Mouse (Mus musculus) layer of hippocampus, adult 11-12 months (tissue): ENCODE measurements around the gene Tpgs1.

Experiments used
- DNase-seq: peaks from one replicate; pipeline ENCODE4 v3.0.0; 2022; ENCODE audit warnings: low spot score

Gene Tpgs1

DNA sequence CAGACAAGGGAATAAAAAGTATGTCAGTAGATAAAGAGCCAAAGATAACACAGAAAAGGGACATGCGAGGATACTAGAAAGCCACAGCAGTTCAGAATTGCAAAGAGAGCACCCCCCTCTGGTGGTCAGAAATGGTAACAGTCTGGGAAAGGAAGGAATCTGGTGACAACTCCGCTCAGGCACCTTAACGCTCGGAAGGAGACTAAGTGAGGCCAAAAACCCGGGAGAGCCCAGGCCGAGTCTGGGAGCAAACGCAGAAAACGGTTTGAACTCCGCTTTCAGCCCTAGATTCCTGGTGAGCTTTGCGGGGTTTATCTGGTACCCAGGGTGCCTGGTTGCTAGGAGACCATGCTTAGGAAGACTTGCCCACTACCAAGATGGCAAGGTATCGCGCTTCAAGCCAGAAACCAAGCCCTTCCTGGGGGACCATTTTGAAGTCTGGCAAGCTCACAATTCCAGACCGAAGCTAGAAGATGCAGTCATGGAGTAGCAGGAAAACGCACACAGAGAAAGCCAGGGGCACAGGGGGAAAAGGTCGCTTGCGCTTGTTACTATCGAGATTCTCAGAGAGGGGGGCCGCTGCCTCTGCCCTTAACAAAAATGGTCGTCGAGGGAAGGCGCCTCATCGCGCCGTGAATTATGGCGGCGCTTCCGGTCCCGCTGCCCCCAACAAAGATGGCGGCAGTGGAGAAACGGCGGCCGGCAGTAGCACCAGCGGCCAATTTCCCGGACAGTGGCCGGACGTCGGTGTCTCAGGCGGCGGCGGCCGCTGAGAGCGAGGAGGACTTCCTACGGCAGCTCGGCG is at the start of gene Tpgs1:
Tpgs1 (plus strand) TSS at position 599 of the 805 bp plus-strand sequence.
- peak; percentile 95 for DNase-seq

DNA sequence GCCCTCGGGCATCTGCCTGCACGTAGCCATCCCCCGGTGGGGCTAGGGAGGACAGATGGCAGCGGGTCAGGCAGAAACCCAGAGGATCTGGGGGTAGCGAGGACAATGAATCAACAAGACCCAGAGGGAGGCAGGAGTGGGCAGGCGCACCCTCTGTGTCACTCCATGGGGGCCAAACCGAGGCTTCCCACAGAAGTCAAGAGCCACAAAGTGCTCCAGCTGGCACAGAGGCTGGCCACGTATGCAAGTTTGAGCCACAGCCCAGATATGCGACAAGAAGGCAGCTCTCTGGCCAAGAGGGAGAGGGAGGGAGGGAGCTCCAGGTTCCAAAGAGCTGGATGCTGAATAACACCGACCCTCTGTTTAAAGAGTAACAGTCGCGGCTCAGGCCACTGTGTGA is 45.2 kb upstream of the Tpgs1 start:
- DNase-seq = no peak

DNA sequence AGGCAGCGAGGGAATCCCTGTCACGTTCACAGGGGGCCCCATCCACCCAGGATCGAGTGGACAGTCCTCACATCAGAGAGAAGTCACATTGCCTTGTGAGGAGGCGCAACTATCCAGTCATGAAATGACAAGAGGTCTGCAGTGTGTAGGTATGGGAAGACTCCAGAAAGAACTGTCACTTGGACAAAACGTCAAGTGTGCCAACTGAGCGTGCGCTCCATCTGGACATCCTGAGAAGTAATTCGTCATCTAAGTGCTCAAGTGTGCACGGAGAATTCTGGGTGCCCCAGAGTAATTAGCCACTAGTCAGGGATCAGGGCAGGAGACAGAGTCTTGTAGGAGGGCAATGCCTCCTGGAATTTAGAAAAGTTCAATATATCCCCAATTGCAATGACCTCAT is 43.8 kb upstream of the Tpgs1 start:
- no peak for DNase-seq

DNA sequence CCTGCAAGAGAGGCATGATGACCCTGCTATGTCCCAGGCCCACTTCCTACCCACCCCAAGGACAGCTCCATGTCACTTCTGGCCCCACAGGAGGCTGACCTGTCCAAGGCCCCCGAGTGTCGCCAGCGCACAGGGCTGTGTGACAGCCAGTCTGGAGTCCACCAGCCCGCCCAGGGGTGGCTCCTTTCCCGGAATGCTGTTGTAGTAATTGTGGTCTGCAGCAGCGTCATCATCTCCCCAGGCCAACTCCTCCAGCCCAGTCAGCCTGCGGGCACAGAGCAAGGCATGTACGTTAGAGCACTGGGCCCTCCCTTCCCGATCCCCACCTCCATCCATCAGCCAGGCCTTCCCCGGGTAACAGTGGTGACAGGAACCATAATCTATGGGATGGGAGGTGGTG is 43.0 kb upstream of the Tpgs1 start:
- no peak for DNase-seq

DNA sequence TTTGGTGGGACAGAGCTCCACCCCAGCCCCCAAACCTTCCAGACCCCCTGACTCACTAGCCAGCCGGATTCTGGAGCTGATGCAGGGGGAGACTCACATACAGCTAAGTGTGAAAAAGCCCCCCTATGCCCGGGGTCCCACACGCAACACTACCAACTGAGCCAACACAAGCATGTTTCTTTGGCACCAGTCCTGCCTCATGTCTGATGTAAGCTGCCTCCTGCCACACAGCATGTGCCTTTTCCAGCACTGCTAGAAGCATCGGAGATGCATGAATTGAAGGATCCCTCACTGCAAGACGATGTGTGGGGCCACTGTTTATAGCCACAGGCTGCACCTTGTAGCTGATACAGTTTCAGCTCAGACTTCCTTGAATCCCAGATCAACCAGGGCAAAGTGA is 40.8 kb upstream of the Tpgs1 start:
- no peak for DNase-seq

DNA sequence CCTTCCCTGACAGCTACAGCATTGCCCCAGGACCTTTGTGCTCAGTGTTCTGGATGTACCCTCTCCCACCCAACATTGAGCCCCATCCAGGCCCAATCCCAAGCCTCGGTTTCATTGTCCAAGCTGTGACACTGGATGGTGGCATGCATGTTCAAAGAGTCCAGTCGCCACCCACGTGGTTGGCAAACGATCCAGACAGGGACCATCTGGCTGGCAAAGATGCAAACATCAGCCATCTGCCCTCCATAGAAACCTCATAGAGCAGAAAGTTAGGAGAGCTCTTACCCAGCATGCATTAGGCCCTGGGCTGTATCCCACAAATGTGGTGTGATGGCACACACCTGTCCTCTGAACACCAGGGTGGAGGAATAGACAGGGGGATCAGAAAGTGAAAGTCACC is 37.7 kb upstream of the Tpgs1 start:
- DNase-seq = peak; percentile 72

DNA sequence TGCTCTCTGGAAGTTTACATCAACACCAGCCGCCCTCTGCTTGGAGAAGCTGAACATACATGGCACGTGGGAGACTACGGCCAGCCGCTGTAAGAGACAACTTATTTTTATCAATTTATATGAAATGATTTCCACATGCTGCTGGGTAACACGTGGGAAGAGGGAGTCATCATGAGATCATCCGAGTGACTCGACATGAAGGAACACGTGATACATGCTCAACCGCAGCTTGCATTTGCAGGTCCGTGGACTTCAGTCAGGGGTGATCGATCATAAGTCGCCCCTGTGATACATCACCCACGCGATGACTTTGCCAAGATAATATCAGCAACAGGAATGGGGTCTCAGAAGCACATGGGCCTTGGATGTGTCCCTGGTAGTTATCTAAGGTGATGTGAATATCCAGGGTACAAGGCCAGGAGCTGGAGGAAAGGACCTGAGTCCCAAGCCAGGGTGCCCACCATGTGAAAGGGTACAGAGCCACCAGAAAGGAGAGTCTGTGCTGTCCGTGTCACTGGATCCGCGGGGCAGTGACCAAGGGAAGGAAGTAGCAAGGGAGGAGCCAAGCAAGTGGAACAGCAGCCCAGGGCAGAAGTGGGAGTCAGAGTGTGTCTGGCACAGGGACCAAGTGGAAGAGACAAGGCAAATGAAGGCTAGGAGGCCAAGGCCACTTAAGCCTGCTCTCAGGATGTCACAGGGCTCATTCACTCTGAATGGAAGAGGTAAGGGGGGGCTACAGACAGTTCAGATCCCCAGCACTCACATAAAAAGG is 36.0 kb upstream of the Tpgs1 start:
- DNase-seq = no peak

DNA sequence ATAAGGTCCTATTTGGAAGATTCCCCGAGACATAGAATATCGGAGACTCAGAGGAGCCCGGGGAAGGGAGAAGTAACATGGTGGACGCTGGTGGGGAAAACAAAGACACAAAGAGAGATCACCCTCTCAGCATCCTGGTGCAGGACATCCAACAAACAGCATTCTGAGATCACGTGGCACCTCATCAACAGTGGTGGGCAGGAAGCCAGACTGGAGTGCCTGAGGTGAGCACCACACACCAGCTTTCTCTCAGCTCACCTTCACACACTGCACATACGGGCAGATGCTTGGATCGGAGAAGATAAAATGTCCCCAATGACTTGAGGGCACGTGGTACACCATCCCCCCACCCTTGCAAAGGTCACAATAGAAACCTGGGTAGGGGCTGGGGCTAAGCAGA is 32.9 kb upstream of the Tpgs1 start:
- no peak for DNase-seq

DNA sequence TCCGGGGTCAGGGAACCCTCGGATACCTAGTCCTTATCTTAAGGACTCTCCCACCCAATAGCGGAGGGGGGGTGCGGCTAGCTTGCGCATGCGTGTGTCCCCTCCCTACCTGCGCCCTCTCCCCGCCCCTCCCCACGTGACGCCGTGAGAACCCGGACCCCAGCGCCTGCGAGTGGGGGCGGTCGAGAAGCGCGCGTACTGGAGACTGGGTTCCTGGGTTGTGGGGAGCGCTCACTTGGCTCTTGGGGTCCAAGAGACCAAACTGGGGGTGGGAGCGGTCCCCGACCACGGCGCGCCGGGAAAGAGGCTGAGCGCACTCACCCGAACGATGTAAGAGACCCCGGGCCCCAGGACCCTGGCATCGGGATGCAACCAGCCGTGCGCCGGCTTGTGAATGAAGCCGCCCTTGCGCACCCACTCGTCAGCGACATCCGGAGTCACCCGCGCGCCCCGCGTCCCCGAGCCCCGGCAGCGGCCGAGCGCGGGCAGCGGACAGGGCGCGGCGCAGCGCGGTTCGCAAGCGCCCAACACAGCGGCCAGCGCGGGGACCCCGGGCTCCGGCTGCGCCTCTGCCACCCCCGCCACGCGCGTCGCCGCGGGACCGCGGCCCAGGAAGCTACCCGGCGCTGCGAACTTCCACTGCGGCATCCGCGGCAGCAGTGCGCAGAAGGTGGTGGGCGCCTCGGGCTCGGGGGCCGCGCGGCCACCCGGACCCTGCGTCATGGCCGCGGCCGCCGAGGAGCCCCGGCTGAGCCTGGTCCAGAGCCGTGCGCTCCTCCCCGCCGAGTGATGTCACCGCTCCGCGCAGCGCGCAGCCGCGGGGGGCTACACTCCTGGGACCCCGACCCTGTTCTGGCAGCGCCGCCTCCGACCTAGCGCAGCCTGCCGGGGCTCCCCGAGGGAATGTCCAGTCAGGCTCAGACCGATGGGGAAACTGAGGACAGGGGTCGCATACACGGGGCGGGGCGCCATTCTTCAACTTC is 31.8 kb upstream of the Tpgs1 start, which contains the start of gene Shc2:
Shc2 (minus strand) TSS at position 791 of the 983 bp plus-strand sequence.
- peak; percentile 77 for DNase-seq

DNA sequence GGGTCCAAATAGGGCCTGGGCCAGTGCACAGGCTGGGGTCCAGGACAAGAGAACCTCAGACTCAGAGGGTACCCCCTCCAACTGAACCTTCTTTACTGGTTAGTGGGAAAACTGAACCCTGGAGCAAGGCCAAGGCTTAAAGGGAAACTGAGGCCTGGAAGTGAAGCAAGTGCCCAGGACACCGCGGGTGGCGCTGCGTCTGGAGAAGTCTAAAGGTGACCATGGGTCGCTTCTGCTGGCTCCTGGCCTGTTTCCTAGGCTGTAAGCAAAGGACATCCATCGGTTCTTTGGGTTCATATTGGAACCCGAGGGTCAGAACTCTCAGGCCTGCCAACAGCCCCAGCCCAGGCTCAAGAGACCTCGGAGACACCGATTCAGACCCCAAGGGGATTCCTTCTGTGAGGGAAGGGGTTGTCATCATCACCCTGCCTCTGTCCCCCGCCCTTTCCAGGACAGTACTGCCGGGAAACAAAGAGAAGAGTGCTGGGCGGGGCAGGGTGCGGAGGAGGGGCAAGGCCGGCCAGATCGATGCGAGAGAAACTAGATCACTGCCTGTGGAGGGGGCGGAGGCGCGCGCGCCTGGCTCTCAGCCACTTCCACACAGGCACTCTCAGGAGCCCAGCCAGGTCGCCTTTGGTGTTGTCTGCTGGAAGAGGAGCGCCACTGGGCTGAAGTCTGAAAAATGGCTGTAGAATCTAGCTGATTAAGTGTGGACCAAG is 30.5 kb upstream of the Tpgs1 start:
- peak; percentile 65 for DNase-seq

DNA sequence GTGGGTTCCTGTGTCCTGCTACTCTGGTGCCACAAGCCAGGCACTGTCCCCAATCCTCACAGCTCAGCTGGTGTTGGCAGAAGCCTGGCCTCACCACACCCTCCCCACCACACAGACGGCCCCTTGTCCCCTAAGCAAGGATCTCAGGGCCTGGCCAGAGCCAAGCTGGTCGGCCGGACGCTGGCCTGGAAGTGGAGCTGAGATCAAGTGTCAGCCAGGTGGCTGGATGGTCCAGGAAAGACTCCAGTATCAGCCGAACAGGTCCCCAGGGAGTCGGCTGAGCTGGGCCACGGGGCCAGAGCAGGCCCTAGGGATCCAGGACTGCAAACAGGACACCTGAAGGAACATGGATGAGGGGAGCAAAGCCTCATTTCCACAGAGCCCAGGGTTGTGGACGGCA is 23.5 kb upstream of the Tpgs1 start, which contains the start of gene Odf3l2:
Odf3l2 (minus strand) TSS at position 28 of the 400 bp plus-strand sequence.
- no peak for DNase-seq

DNA sequence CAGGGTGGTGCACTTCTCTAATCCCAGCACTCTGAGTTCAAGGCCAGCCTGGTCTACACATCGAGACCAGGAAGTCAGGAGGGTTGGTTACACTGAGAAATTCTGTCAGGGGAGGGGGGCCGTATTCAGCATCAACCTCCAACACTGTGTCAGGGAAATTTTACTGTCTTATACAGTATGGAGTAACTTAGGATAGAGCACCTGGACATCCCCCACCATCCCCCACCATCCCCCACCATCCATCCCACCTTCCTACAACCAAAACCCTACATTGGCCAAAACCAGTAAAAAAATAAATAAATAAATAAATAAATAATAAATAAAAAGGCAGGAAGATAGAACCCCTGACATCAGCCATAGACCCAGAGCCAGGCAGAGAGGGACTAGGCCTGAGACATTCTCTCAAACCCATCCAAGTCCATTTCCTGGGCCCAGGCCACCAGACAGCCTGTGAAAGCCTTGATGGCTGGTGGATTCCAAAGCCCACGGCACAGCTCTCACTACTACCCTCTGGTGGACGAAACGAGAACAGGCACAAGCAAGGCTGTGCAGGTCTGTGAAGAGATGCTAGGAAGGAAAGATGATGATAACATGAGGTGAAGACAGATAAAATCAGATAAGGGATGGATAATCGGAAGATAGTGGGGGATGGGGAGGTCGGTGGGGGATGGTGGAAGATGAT is 20.0 kb upstream of the Tpgs1 start:
- DNase-seq = peak; percentile 88

DNA sequence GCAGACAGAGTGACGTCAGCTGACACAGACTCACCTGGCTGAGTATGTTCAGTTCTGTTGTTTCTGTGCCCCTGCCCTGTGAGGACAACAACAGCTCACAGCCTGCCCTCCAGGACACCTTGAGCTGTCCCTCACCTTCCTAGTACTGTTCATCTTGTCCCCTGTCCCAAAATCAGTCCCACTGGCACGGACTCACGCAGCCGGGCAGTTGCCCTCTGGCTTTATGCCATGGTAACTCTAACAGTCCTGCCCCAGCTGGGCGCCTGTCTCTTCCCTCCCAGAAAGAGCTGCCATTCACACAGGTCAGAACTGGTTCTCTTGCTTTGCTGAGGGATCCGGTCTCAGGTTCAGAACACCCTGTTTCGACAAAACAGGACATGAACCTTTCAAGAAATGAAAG is 16.4 kb upstream of the Tpgs1 start:
- no peak for DNase-seq

DNA sequence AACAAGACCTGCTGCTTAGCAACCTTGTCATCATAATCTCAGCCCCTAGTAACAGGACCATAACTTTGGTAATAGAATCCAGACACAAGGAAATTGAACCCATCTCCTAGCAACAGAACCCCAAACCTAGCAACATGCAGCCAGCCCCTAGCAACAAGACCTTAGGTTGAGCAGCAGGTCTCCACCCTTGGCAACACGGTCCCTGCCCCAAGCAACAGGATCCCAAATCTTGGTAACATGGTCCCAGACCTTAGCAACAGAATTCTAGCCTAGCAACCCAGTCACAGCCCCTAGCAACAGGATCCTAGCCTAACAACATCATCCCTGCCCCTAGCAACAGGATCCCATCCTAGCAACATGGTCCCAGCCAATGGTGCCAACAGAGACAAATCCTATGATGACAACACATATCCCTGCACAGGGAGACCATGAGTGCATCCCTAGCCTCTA is 14.2 kb upstream of the Tpgs1 start:
- peak; percentile 61 for DNase-seq

DNA sequence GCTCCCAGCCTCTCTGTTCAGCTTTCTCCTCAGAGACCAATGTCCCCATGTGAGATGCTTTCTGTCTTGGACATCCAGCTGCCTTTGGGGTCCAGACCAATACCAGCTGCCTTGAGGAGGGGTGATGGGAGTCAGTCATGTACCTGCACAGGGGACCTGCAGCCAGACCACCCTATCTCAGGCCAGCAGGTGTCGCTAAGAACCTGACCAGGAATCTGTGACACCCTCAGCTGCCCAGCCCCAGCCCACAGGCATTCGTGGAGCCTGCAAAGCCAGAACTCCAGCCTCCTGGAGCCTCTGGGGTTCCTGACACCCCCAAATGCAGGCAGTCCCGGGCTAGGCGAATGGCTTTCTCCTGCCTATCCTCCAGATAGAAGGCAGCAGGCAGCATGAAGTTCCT is 10.3 kb upstream of the Tpgs1 start:
- DNase-seq = no peak

DNA sequence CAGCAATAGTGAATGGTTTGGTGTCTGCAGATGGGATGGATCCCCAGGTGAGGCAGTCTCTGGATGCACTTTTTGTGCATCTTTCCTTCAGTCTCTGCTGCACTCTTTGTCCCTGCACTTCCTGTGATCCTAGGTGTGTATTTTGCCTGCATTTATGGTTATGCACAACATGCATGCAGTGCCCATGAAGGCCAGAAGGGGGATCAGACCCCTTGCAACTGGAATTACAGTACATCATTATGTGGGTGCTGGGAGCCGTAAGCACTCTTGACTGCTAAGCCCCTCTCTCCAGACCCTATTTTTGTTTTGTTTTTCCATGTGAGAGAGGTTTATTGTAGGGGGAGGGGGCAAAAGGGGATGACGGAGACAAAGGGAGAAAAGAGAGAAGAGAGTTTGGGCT is 8.9 kb upstream of the Tpgs1 start:
- DNase-seq = no peak

DNA sequence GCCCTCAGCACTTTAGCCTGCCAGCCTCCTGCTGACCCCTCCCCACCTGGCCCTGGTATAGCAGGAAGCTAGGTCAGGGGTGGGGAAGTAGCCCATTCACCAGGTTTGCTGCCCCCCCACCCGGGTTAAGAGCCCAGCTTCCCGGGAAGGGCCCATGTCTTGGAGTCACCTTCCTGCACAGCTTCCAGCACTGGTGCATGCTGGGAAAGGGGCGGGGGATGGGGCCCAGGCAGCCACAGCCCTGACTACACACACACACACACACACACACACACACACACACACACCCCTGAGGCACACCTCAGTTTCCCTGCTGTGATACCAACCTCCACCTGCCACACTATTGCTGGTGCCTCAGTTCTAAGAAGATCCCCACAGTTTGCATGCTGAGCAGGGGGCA is 7.3 kb upstream of the Tpgs1 start:
- DNase-seq = no peak

DNA sequence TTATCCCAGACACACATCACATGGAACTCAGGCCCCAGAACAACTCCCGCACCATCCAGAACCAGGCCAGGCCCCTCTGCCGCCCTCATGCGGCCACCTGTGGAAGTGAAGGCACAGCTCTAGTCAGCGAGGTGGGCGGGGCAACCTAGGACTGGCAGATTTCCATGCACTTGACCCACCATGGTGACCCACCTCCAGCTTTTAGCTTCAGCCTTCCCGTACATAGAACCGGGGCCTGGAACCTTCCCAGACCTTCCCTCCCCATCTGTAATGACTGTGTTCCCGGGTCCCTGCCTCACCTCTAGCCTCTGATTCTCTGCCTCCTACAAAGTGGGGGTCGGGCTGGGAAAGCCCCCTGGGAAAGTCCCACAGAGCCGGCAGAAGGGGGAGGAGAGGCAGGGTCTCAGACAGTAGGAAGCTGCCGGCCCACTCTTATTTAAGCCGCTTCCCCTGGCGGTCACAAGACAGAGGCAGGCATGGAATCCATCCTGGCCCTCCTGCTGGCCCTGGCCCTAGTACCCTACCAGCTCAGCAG is 5.0 kb upstream of the Tpgs1 start, which contains the start of gene Madcam1:
Madcam1 (plus strand) TSS at position 429 of the 535 bp plus-strand sequence.
- peak; percentile 63 for DNase-seq

DNA sequence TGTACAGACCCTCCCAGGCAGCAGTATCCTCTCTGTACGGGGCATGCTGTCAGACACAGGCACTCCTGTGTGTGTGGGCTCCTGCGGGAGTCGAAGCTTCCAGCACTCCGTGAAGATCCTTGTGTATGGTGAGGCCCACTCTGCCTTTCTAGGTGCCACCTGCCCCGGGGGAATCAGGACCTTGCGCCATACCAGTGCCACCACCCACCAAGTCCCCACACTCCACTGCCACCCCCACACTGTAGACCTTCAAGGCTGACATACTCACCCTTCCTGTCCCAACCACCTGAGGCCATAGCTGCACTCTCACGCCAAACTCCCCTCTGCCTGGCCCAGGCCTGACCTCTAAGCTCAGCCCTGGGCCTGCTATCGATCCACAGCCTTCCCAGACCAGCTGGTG is 4.1 kb upstream of the Tpgs1 start:
- DNase-seq = no peak

DNA sequence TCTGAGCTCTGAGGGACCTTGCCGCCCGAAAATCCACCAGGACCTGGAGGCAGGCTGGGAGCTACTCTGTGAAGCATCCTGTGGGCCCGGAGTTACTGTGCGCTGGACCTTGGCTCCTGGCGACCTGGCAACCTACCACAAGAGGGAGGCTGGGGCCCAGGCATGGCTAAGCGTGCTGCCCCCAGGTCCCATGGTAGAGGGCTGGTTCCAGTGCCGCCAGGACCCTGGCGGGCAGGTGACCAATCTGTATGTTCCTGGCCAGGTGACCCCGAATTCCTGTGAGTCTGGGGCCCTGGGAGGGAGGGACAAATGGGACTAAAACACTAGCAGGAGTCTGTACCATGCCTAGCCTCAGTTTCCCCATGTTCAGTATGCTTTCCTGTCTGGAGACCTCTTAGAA is 2.7 kb upstream of the Tpgs1 start:
- DNase-seq = no peak
